Mouse (Mus musculus): ENCODE results near the gene 6430571L13Rik. TPM values are rescaled to one million over a fixed set of nuclear protein-coding genes. Genes with fewer than 3 reads are reported as not detected.

Gene 6430571L13Rik
- polyA plus RNA-seq, 1 experiment from 2014 or later = 0.72 TPM

GRCm38 (mm10) chr9:107346081-107346480 lies 5.7 kb downstream of the 6430571L13Rik start:
- no peak overlapping the region for H3K4me3 ChIP-seq (ENCODE audit: low read depth, low read length)
- ATAC-seq (replicated peaks; ENCODE audit: insufficient number of reproducible peaks, low FRiP score, low TSS enrichment, low read depth) (no peak), DNase-seq (ENCODE audit: low spot score) (no peak)
- H3K4me2 ChIP-seq (ENCODE audit: low read depth, low read length) = no peak overlapping the region
- 87% methylated on average over 8 of the region's 8 CpGs for WGBS
- H3K27ac ChIP-seq (replicated peaks; ENCODE audit: low read depth, low read length) = no peak overlapping the region
- no peaks in the 10 kb centered on the region for H3K27me3 ChIP-seq (ENCODE audit: control insufficient read depth, insufficient read depth, low read length)
- H3K9ac ChIP-seq (replicated peaks; ENCODE audit: low read length) = no peak overlapping the region
- H3K4me1 ChIP-seq (ENCODE audit: control insufficient read depth, insufficient read depth, low read length) = no peaks in the 10 kb centered on the region
- no peaks in the 10 kb centered on the region for H3K9me3 ChIP-seq (replicated peaks; ENCODE audit: control insufficient read depth, low read length)
- H3K36me3 ChIP-seq (replicated peaks; ENCODE audit: control insufficient read depth, insufficient read depth, low read depth, low read length) = no peaks in the 10 kb centered on the region

- Histone ChIP-seq H3K36me3 (replicated peaks; ENCODE audit: control insufficient read depth, insufficient read depth, low read depth, low read length) (no peaks in the 10 kb centered on the region), H3K4me3 (ENCODE audit: low read depth, low read length) (no peak overlapping the region), H3K9me3 (replicated peaks; ENCODE audit: control insufficient read depth, low read length) (no peaks in the 10 kb centered on the region), H3K4me2 (ENCODE audit: low read depth, low read length) (no peak overlapping the region), H3K9ac (replicated peaks; ENCODE audit: low read length) (no peak overlapping the region), H3K27me3 (ENCODE audit: control insufficient read depth, insufficient read depth, low read length) (no peaks in the 10 kb centered on the region), H3K4me1 (ENCODE audit: control insufficient read depth, insufficient read depth, low read length) (no peaks in the 10 kb centered on the region), H3K27ac (replicated peaks; ENCODE audit: low read depth, low read length) (no peak overlapping the region)
- ATAC-seq (replicated peaks; ENCODE audit: insufficient number of reproducible peaks, low FRiP score, low TSS enrichment, low read depth) (no peak), DNase-seq (ENCODE audit: low spot score) (no peak)
- 73% methylated on average over 9 of the region's 9 CpGs for WGBS
Observed at GRCm38 (mm10) chr9:107347586-107348183, 7.3 kb downstream of the 6430571L13Rik start.

DNA sequence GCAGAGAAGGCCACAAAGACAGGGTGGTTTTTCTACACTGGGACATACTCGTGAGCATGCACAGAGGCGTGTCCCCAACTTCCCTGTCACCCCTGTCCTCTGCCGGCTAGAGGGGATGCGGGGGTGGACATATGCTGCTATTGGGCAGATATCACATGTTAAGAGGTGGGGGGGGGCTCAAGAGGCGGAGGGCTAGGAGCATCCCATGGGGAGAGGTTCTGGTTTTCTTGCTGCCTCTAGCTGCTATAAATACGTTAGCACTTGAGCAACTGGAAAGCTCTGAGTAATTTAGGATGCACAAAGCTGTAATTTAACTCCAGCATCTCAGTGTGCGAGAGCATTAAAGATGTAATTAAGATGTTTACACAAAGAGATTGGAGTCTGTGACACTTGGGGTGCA lies 8.9 kb downstream of the 6430571L13Rik start:
- no peaks in the 10 kb centered on the region for H3K27me3 ChIP-seq (ENCODE audit: control insufficient read depth, insufficient read depth, low read length)
- ATAC-seq (replicated peaks; ENCODE audit: insufficient number of reproducible peaks, low FRiP score, low TSS enrichment, low read depth) (no peak), DNase-seq (ENCODE audit: low spot score) (no peak)
- H3K9me3 ChIP-seq (replicated peaks; ENCODE audit: control insufficient read depth, low read length) = no peaks in the 10 kb centered on the region
- H3K27ac ChIP-seq (replicated peaks; ENCODE audit: low read depth, low read length) = no peak overlapping the region
- no peak overlapping the region for H3K4me3 ChIP-seq (ENCODE audit: low read depth, low read length)
- H3K4me1 ChIP-seq (ENCODE audit: control insufficient read depth, insufficient read depth, low read length) = no peaks in the 10 kb centered on the region
- 59% methylated on average over 7 of the region's 7 CpGs for WGBS
- no peak overlapping the region for H3K9ac ChIP-seq (replicated peaks; ENCODE audit: low read length)
- no peaks in the 10 kb centered on the region for H3K36me3 ChIP-seq (replicated peaks; ENCODE audit: control insufficient read depth, insufficient read depth, low read depth, low read length)
- H3K4me2 ChIP-seq (ENCODE audit: low read depth, low read length) = no peak overlapping the region

DNA sequence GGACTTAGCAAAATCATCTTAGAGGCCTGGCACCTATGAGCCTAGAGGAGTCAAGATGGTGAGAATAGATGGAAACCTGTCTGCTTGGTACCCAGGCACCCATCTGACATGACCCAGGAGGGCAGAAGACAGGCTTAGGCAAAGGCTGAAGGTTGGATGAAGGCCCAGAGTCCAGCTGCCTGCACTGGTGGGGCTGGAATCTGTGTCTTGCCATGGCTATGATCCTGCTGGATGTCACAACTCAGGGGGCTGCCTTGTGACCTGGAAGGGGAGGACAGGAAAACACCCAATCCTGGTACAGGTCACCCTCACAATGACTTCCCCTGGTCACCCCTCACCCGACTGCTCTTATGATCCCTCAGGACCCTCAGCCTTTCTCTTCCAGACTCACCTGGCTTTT lies 14.4 kb downstream of the 6430571L13Rik start:
- DNase-seq (ENCODE audit: low spot score) (no peak), ATAC-seq (replicated peaks; ENCODE audit: insufficient number of reproducible peaks, low FRiP score, low TSS enrichment, low read depth) (no peak)
- H3K9me3 ChIP-seq (replicated peaks; ENCODE audit: control insufficient read depth, low read length) = no peaks in the 10 kb centered on the region
- H3K4me1 ChIP-seq (ENCODE audit: control insufficient read depth, insufficient read depth, low read length) = no peaks in the 10 kb centered on the region
- no peaks in the 10 kb centered on the region; the same call in 1 of the 2 replicates for H3K27me3 ChIP-seq (ENCODE audit: control insufficient read depth, insufficient read depth, low read length)
- H3K9ac ChIP-seq (replicated peaks; ENCODE audit: low read length) = no peak overlapping the region
- H3K27ac ChIP-seq (replicated peaks; ENCODE audit: low read depth, low read length) = no peak overlapping the region
- no peak overlapping the region for H3K4me2 ChIP-seq (ENCODE audit: low read depth, low read length)
- no peaks in the 10 kb centered on the region for H3K36me3 ChIP-seq (replicated peaks; ENCODE audit: control insufficient read depth, insufficient read depth, low read depth, low read length)
- 83% methylated on average over 1 of the region's 1 CpGs for WGBS
- no peak overlapping the region for H3K4me3 ChIP-seq (ENCODE audit: low read depth, low read length)

DNA sequence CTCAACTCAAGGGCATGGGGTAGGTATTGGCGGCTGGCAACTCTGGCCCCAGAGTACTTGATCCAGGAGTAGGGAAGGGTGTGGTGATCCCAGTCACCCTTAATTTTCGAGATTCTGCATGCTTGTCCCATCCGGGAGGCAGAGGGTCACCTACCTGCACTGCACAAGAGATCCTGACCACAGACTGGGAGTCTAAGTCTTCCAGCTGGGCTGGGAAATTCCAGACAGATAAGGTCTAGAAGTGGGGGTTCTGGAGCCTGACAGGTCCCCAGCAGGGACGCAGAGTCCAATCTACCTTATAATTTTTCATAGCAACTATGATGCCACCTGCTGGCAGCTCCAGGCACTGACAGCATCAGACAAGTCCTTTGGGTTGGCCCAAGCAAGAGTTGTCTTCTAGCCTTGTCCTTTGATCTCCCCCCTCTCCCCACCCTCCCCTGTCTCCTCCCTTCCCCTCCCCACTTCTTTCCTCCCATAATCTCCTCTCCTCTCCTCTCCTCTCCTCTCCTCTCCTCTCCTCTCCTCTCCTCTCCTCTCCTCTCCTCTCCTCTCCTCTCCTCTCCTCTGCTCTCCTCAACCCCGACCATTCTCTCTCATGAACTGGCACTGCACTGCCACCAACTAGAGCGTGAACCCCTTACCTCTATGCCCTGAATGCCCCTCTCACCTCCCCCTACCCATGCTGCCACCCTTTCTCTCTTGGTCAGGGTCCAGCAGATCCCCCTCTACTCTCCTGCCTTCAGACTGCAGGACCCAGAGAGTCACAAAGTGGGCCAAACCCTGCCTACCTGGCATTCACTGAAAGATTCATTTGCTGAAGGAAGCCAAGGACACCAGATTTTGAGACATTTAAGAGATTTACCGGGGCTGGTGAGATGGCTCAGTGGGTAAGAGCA lies 15.7 kb downstream of the 6430571L13Rik start:
- Histone ChIP-seq H3K4me2 (ENCODE audit: low read depth, low read length) (no peak overlapping the region), H3K36me3 (replicated peaks; ENCODE audit: control insufficient read depth, insufficient read depth, low read depth, low read length) (no peaks in the 10 kb centered on the region), H3K27ac (replicated peaks; ENCODE audit: low read depth, low read length) (no peak overlapping the region), H3K27me3 (ENCODE audit: control insufficient read depth, insufficient read depth, low read length) (no peaks in the 10 kb centered on the region; the same call in 1 of the 2 replicates), H3K9ac (replicated peaks; ENCODE audit: low read length) (no peak overlapping the region), H3K9me3 (replicated peaks; ENCODE audit: control insufficient read depth, low read length) (no peaks in the 10 kb centered on the region), H3K4me3 (ENCODE audit: low read depth, low read length) (no peak overlapping the region), H3K4me1 (ENCODE audit: control insufficient read depth, insufficient read depth, low read length) (no peaks in the 10 kb centered on the region)
- peak; percentile 77 for DNase-seq (ENCODE audit: low spot score)
- WGBS = 51% methylated on average over 7 of the region's 7 CpGs
- no peak for ATAC-seq (replicated peaks; ENCODE audit: insufficient number of reproducible peaks, low FRiP score, low TSS enrichment, low read depth)

DNA sequence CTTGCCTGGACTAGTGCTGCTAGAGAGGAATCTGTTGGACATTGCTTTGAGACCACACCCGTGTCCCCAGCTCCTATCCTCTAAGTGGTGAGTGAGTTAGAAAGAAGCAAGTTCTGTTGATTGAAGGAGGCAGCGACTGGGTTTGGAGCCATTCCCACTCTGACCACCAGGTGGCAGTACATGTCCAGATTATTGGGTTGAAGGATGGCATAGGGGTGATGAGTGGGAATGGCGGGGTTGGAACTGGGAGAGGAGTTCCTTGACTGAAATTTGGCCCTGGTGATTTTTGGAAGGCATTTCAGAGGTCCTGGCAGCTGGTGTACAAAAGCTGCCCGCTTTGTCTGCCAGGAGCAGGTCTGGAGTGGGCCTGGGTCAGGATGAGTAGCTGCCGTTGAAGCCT lies 17.2 kb downstream of the 6430571L13Rik start:
- H3K27me3 ChIP-seq (ENCODE audit: control insufficient read depth, insufficient read depth, low read length) = no peaks in the 10 kb centered on the region; the same call in 1 of the 2 replicates

DNA sequence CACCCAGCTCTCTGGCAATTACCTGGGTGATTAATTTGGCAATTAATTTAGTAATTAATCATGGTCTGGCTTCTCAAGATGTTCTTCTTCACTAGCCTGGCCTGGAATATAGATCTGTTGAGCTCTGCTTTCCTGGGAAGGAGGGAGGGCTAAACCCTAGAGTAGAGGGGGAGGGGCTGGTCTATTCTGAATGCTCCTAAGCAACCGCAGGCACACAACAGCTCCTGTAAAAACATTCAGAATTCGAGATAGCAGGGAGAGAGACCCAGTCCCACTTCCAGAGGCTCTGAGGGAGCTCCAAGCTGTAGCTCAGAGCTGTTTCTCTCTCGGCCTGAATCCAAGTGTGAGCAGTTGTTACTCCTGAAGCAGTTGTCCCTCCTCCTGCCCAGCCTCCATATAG lies 20.6 kb downstream of the 6430571L13Rik start:
- 15% methylated on average over 3 of the region's 3 CpGs for WGBS
- H3K27ac ChIP-seq (replicated peaks; ENCODE audit: low read depth, low read length) = no peak overlapping the region
- no peak overlapping the region for H3K4me3 ChIP-seq (ENCODE audit: low read depth, low read length)
- H3K9ac ChIP-seq (replicated peaks; ENCODE audit: low read length) = no peak overlapping the region
- no peak for ATAC-seq (replicated peaks; ENCODE audit: insufficient number of reproducible peaks, low FRiP score, low TSS enrichment, low read depth)
- no peaks in the 10 kb centered on the region for H3K36me3 ChIP-seq (replicated peaks; ENCODE audit: control insufficient read depth, insufficient read depth, low read depth, low read length)
- H3K9me3 ChIP-seq (replicated peaks; ENCODE audit: control insufficient read depth, low read length) = no peaks in the 10 kb centered on the region
- no peaks in the 10 kb centered on the region for H3K4me1 ChIP-seq (ENCODE audit: control insufficient read depth, insufficient read depth, low read length)
- H3K4me2 ChIP-seq (ENCODE audit: low read depth, low read length) = no peak overlapping the region
- DNase-seq (ENCODE audit: low spot score) = no peak
- no peaks in the 10 kb centered on the region; the same call in 1 of the 2 replicates for H3K27me3 ChIP-seq (ENCODE audit: control insufficient read depth, insufficient read depth, low read length)

More for the DNA sequence above, 17.2 kb downstream of the 6430571L13Rik start:
- H3K9ac ChIP-seq (replicated peaks; ENCODE audit: low read length) = no peak overlapping the region
- no peak overlapping the region for H3K27ac ChIP-seq (replicated peaks; ENCODE audit: low read depth, low read length)
- H3K4me2 ChIP-seq (ENCODE audit: low read depth, low read length) = no peak overlapping the region
- no peak for ATAC-seq (replicated peaks; ENCODE audit: insufficient number of reproducible peaks, low FRiP score, low TSS enrichment, low read depth)
- DNase-seq (ENCODE audit: low spot score) = peak; percentile 84
- H3K4me1 ChIP-seq (ENCODE audit: control insufficient read depth, insufficient read depth, low read length) = no peaks in the 10 kb centered on the region
- 19% methylated on average over 5 of the region's 5 CpGs for WGBS
- no peak overlapping the region for H3K4me3 ChIP-seq (ENCODE audit: low read depth, low read length)
- H3K9me3 ChIP-seq (replicated peaks; ENCODE audit: control insufficient read depth, low read length) = no peaks in the 10 kb centered on the region
- no peaks in the 10 kb centered on the region for H3K36me3 ChIP-seq (replicated peaks; ENCODE audit: control insufficient read depth, insufficient read depth, low read depth, low read length)

GRCm38 (mm10) chr9:107366644-107367043 lies 26.2 kb downstream of the 6430571L13Rik start:
- Histone ChIP-seq H3K4me1 (ENCODE audit: control insufficient read depth, insufficient read depth, low read length) (no peaks in the 10 kb centered on the region), H3K9ac (replicated peaks; ENCODE audit: low read length) (no peak overlapping the region), H3K27ac (replicated peaks; ENCODE audit: low read depth, low read length) (no peak overlapping the region), H3K4me2 (ENCODE audit: low read depth, low read length) (no peak overlapping the region), H3K4me3 (ENCODE audit: low read depth, low read length) (no peak overlapping the region), H3K9me3 (replicated peaks; ENCODE audit: control insufficient read depth, low read length) (no peaks in the 10 kb centered on the region), H3K27me3 (ENCODE audit: control insufficient read depth, insufficient read depth, low read length) (no peaks in the 10 kb centered on the region), H3K36me3 (replicated peaks; ENCODE audit: control insufficient read depth, insufficient read depth, low read depth, low read length) (no peaks in the 10 kb centered on the region)
- peak; percentile 77 for DNase-seq (ENCODE audit: low spot score)
- ATAC-seq (replicated peaks; ENCODE audit: insufficient number of reproducible peaks, low FRiP score, low TSS enrichment, low read depth) = no peak; the same call in 1 of the 2 replicates
- WGBS = 3% methylated on average over 3 of the region's 3 CpGs
